Mouse (Mus musculus) intestine, embryonic 16.5 days (tissue): ENCODE data around the gene Tbx6. TPM values are rescaled to one million over a fixed set of nuclear protein-coding genes. Genes with fewer than 3 reads are reported as not detected.

Experiments
- ATAC-seq: fragments of 200-750 bp; cut with Nextera tagmentation; 2 replicates; pipeline ENCODE4 v1.8.0; 2017; ENCODE audit warnings: moderate TSS enrichment, moderate library complexity
- H3K27ac ChIP-seq: fragments of 300-500 bp; sonication (generic); 2 replicates; pipeline ENCODE4 v1.5.1; 2014; ENCODE audit warnings: mild to moderate bottlenecking, low read length
- H3K27me3 ChIP-seq: fragments of 300-500 bp; sonication (generic); replicated peaks from 2 replicates; pipeline ENCODE4 v1.6.1; 2014; ENCODE audit warnings: low read length, control low read depth, mixed read lengths; ENCODE audit not compliant: control insufficient read depth, insufficient read depth
- H3K36me3 ChIP-seq: fragments of 300-500 bp; sonication (generic); 2 replicates; pipeline ENCODE4 v1.6.1; 2014; ENCODE audit warnings: low read length, control low read depth; ENCODE audit not compliant: control insufficient read depth, insufficient read depth
- H3K4me1 ChIP-seq: fragments of 300-500 bp; sonication (generic); 2 replicates; pipeline ENCODE4 v1.6.1; 2014; ENCODE audit warnings: low read length, control low read depth, mixed read lengths; ENCODE audit not compliant: control insufficient read depth, insufficient read depth
- H3K4me2 ChIP-seq: fragments of 300-500 bp; sonication (generic); 2 replicates; pipeline ENCODE4 v1.6.1; 2014; ENCODE audit warnings: low read depth, low read length, control low read depth
- H3K4me3 ChIP-seq: fragments of 300-500 bp; sonication (generic); 2 replicates; pipeline ENCODE4 v1.5.1; 2014; ENCODE audit warnings: mild to moderate bottlenecking, low read length
- H3K9ac ChIP-seq: fragments of 300-500 bp; sonication (generic); 2 replicates; pipeline ENCODE4 v1.6.1; 2014; ENCODE audit warnings: low read depth, low read length
- H3K9me3 ChIP-seq: fragments of 300-500 bp; sonication (generic); 2 replicates; pipeline ENCODE4 v1.6.1; 2016; ENCODE audit warnings: low read length, control low read depth; ENCODE audit not compliant: control insufficient read depth
- WGBS: fragments of 180-500 bp; shearing (Covaris S2); extraction: QIAGEN DNeasy Blood & Tissue Kit; methylation state at CpG from one replicate; pipeline ENCODE4 v1.1.7; 2014; 5-methylcytosine and 5-hydroxymethylcytosine counted together
- polyA plus RNA-seq: library from polyadenylated mRNA; unstranded; fragments of >200 nt; fragmentation: Nextera tagmentation; extraction: Ambion mirVana; gene quantifications from 2 replicates; pipeline ENCODE4 v1.2.1, GENCODE M21; 2015

Gene Tbx6
- polyA plus RNA-seq, 1 experiment from 2014 or later, result 0.37 TPM

- Histone ChIP-seq H3K4me2 (no peak overlapping the region), H3K4me3 (no peak overlapping the region), H3K27me3 (no peaks in the 10 kb centered on the region), H3K4me1 (peaks cover 26% of the 10 kb centered on the region), H3K9ac (no peak overlapping the region), H3K36me3 (no peaks in the 10 kb centered on the region), H3K9me3 (no peaks in the 10 kb centered on the region), H3K27ac (no peak overlapping the region)
- no peak for ATAC-seq
Observed at GRCm38 (mm10) chr7:126803751-126804150, 22.5 kb downstream of the Tbx6 start.

GRCm38 (mm10) chr7:126806956-126807355 is 25.7 kb downstream of the Tbx6 start:
- Histone ChIP-seq H3K4me3 (no peak overlapping the region), H3K36me3 (no peaks in the 10 kb centered on the region), H3K27ac (no peak overlapping the region), H3K27me3 (no peaks in the 10 kb centered on the region), H3K4me1 (peaks cover 14% of the 10 kb centered on the region), H3K4me2 (no peak overlapping the region), H3K9ac (no peak overlapping the region), H3K9me3 (no peaks in the 10 kb centered on the region)
- WGBS, result 66% methylated on average over 6 of the region's 6 CpGs
- ATAC-seq, result peak; percentile 39; the same call in 1 of the 2 replicates

- Histone ChIP-seq H3K36me3 (no peaks in the 10 kb centered on the region), H3K27me3 (no peaks in the 10 kb centered on the region), H3K9ac (peak overlapping the region; percentile 79), H3K27ac (no peak overlapping the region), H3K4me3 (no peak overlapping the region), H3K9me3 (no peaks in the 10 kb centered on the region), H3K4me1 (peaks cover 14% of the 10 kb centered on the region), H3K4me2 (0 out of 2 replicates have a peak overlapping the region, but pooled peaks have one; percentile 95)
- WGBS, result 70% methylated on average over 4 of the region's 4 CpGs
- no peak; the same call in 1 of the 2 replicates for ATAC-seq
Observed at GRCm38 (mm10) chr7:126807405-126807804, 26.1 kb downstream of the Tbx6 start.

GRCm38 (mm10) chr7:126808703-126809455 is 27.6 kb downstream of the Tbx6 start:
- H3K27me3 ChIP-seq, result no peaks in the 10 kb centered on the region
- H3K9ac ChIP-seq, result peak overlapping the region; percentile 79
- H3K4me3 ChIP-seq, result peak overlapping the region; percentile 71
- H3K4me2 ChIP-seq, result peak overlapping the region; percentile 95
- H3K27ac ChIP-seq, result peak overlapping the region; percentile 72
- ATAC-seq, result peak; percentile 94
- H3K4me1 ChIP-seq, result peaks cover 14% of the 10 kb centered on the region
- WGBS, result under 1% methylated on average over 43 of the region's 43 CpGs
- H3K36me3 ChIP-seq, result no peaks in the 10 kb centered on the region
- H3K9me3 ChIP-seq, result no peaks in the 10 kb centered on the region

GRCm38 (mm10) chr7:126809723-126810369 is 28.6 kb downstream of the Tbx6 start:
- Histone ChIP-seq H3K9ac (peak overlapping the region; percentile 79; the same call in 1 of the 2 replicates), H3K4me1 (peaks cover 14% of the 10 kb centered on the region), H3K4me2 (peak overlapping the region; percentile 95; the same call in 1 of the 2 replicates), H3K27me3 (no peaks in the 10 kb centered on the region), H3K27ac (no peak overlapping the region), H3K9me3 (no peaks in the 10 kb centered on the region), H3K36me3 (no peaks in the 10 kb centered on the region), H3K4me3 (no peak overlapping the region)
- ATAC-seq, result no peak
- 51% methylated on average over 5 of the region's 5 CpGs for WGBS

GRCm38 (mm10) chr7:126815726-126816222 is 34.5 kb downstream of the Tbx6 start:
- H3K4me1 ChIP-seq, result no peaks in the 10 kb centered on the region
- H3K4me2 ChIP-seq, result no peak overlapping the region
- no peak overlapping the region for H3K9ac ChIP-seq
- WGBS, result 62% methylated on average over 8 of the region's 8 CpGs
- H3K36me3 ChIP-seq, result no peaks in the 10 kb centered on the region
- ATAC-seq, result no peak
- H3K27me3 ChIP-seq, result no peaks in the 10 kb centered on the region
- peaks cover 3% of the 10 kb centered on the region; the same call in 1 of the 2 replicates for H3K9me3 ChIP-seq
- no peak overlapping the region for H3K4me3 ChIP-seq
- H3K27ac ChIP-seq, result no peak overlapping the region

- WGBS, result 86% methylated on average over 8 of the region's 8 CpGs
- Histone ChIP-seq H3K27me3 (no peaks in the 10 kb centered on the region), H3K9ac (no peak overlapping the region), H3K9me3 (peaks cover 3% of the 10 kb centered on the region; the same call in 1 of the 2 replicates), H3K27ac (no peak overlapping the region), H3K4me3 (no peak overlapping the region), H3K4me1 (no peaks in the 10 kb centered on the region), H3K36me3 (no peaks in the 10 kb centered on the region), H3K4me2 (no peak overlapping the region)
- ATAC-seq, result no peak
Observed at GRCm38 (mm10) chr7:126816494-126816893, 35.2 kb downstream of the Tbx6 start.

- Histone ChIP-seq H3K9ac (no peak overlapping the region), H3K4me3 (no peak overlapping the region), H3K4me2 (no peak overlapping the region), H3K9me3 (peaks cover 3% of the 10 kb centered on the region; the same call in 1 of the 2 replicates), H3K27me3 (peaks cover 2% of the 10 kb centered on the region), H3K27ac (no peak overlapping the region), H3K36me3 (no peaks in the 10 kb centered on the region), H3K4me1 (no peaks in the 10 kb centered on the region)
- 77% methylated on average over 7 of the region's 7 CpGs for WGBS
- no peak for ATAC-seq
Observed at GRCm38 (mm10) chr7:126817595-126817994, 36.3 kb downstream of the Tbx6 start.

- no peak for ATAC-seq
- Histone ChIP-seq H3K9ac (no peak overlapping the region), H3K27ac (no peak overlapping the region), H3K4me2 (no peak overlapping the region), H3K27me3 (peaks cover 10% of the 10 kb centered on the region), H3K4me1 (peaks cover 3% of the 10 kb centered on the region), H3K4me3 (no peak overlapping the region), H3K36me3 (no peaks in the 10 kb centered on the region), H3K9me3 (peaks cover 3% of the 10 kb centered on the region; the same call in 1 of the 2 replicates)
- WGBS, result 43% methylated on average over 1 of the region's 1 CpGs
Observed at GRCm38 (mm10) chr7:126818818-126819217, 37.5 kb downstream of the Tbx6 start.
